In the genomic region with DNA sequence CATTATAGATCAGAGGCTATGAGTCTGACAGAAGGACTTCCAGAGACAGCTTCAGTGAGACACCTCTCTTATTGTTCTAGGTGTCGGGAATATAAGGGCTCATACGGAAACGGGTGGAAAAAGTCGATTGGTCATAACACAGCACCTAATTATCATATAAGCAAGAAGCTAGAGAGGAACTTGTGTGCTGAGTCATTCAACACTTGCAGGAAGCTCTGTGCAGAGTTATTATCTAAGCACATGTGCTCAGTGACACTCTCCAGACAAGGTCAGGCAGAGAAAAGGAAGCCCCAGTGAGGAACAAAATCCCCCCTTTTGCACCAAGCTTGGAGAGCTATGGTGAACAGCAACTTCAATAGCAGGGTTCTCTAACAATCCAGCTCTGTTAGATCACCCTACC, we compare ENCODE assay signal across 24 mouse cellular contexts.
DNase-seq lines count a peak whose midpoint lies in the region; ATAC-seq and TF ChIP-seq lines count a peak whose summit lies in the region.
"Had no signal": no experiment of that assay in that cellular context is flagged by ENCODE, and none has a peak within 500 bp of the region (broad histone marks: within the 10 kb centered on the region; RNA-seq: fewer than 3 reads in every experiment).

No protein-coding gene starts in this region.

- no peaks in the 10 kb centered on the region for H3K27me3 ChIP-seq in heart, embryonic 12.5 days (replicated peaks)
- H3K27me3 ChIP-seq in heart, postnatal 0 days (ENCODE audit: control insufficient read depth, insufficient read depth, low read length), result no peaks in the 10 kb centered on the region
- H3K27me3 ChIP-seq in midbrain, embryonic 11.5 days (ENCODE audit: control insufficient read depth, insufficient read depth, low read length), result no peaks in the 10 kb centered on the region
- no peaks in the 10 kb centered on the region for H3K27me3 ChIP-seq in midbrain, embryonic 15.5 days (replicated peaks)
- H3K27me3 ChIP-seq: forebrain, embryonic 13.5 days; heart, embryonic 13.5 days; hindbrain, embryonic 12.5 days; hindbrain, embryonic 15.5 days had no signal

- H3K27ac ChIP-seq in heart, embryonic 12.5 days (ENCODE audit: poor library complexity, severe bottlenecking), result no peak overlapping the region
- no peak overlapping the region for H3K27ac ChIP-seq in heart, postnatal 0 days (ENCODE audit: low read depth)
- no peak overlapping the region for H3K27ac ChIP-seq in midbrain, embryonic 11.5 days (ENCODE audit: low read depth, low read length)
- no peak overlapping the region for H3K27ac ChIP-seq in midbrain, embryonic 15.5 days
- H3K27ac ChIP-seq: forebrain, embryonic 10.5 days; forebrain, embryonic 13.5 days; gastrocnemius, adult 2 months; heart, embryonic 13.5 days; hindbrain, embryonic 12.5 days; hindbrain, embryonic 15.5 days had no signal

- H3K4me2 ChIP-seq in heart, embryonic 12.5 days, result no peak overlapping the region
- H3K4me2 ChIP-seq in heart, postnatal 0 days (ENCODE audit: low read depth, low read length), result no peak overlapping the region
- no peak overlapping the region for H3K4me2 ChIP-seq in midbrain, embryonic 11.5 days
- no peak overlapping the region for H3K4me2 ChIP-seq in midbrain, embryonic 15.5 days
- H3K4me2 ChIP-seq: forebrain, embryonic 13.5 days; heart, embryonic 13.5 days; hindbrain, embryonic 12.5 days; hindbrain, embryonic 15.5 days had no signal

- intact Hi-C loops in heart, postnatal 14 days (cut with DNase I), result no loop called here

- no peaks in the 10 kb centered on the region for H3K4me1 ChIP-seq in heart, embryonic 12.5 days (replicated peaks)
- no peaks in the 10 kb centered on the region for H3K4me1 ChIP-seq in heart, postnatal 0 days (ENCODE audit: control insufficient read depth, insufficient read depth)
- no peaks in the 10 kb centered on the region for H3K4me1 ChIP-seq in midbrain, embryonic 11.5 days (ENCODE audit: control insufficient read depth, insufficient read depth, low read length)
- no peaks in the 10 kb centered on the region for H3K4me1 ChIP-seq in midbrain, embryonic 15.5 days
- H3K4me1 ChIP-seq: forebrain, embryonic 10.5 days; forebrain, embryonic 13.5 days; hindbrain, embryonic 12.5 days; hindbrain, embryonic 15.5 days had no signal

- H3K4me3 ChIP-seq in heart, embryonic 12.5 days, result no peak overlapping the region
- H3K4me3 ChIP-seq in heart, postnatal 0 days (ENCODE audit: low read depth, low read length), result no peak overlapping the region
- H3K4me3 ChIP-seq in midbrain, embryonic 11.5 days (ENCODE audit: low read depth, low read length), result no peak overlapping the region
- H3K4me3 ChIP-seq in midbrain, embryonic 15.5 days, result no peak overlapping the region
- H3K4me3 ChIP-seq: forebrain, embryonic 10.5 days; forebrain, embryonic 13.5 days; gastrocnemius, adult 2 months; heart, embryonic 13.5 days; hindbrain, embryonic 12.5 days; hindbrain, embryonic 15.5 days had no signal

- no peak overlapping the region for H3K9ac ChIP-seq in heart, embryonic 12.5 days
- no peak overlapping the region for H3K9ac ChIP-seq in heart, postnatal 0 days (replicated peaks; ENCODE audit: low read depth, low read length)
- no peak overlapping the region for H3K9ac ChIP-seq in midbrain, embryonic 11.5 days (ENCODE audit: low read length)
- no peak overlapping the region for H3K9ac ChIP-seq in midbrain, embryonic 15.5 days
- H3K9ac ChIP-seq: forebrain, embryonic 13.5 days; heart, embryonic 13.5 days; hindbrain, embryonic 12.5 days; hindbrain, embryonic 15.5 days had no signal

- ATAC-seq in heart, embryonic 12.5 days (ENCODE audit: insufficient number of reproducible peaks, low FRiP score), result peak; percentile 75; the same call in 1 of the 2 replicates
- peak; percentile 27; the same call in 1 of the 2 replicates for ATAC-seq in heart, postnatal 0 days (ENCODE audit: insufficient read depth, low read depth)
- no peak for ATAC-seq in midbrain, embryonic 11.5 days (ENCODE audit: low FRiP score)
- no peak for ATAC-seq in midbrain, embryonic 15.5 days (replicated peaks)
- ATAC-seq in frontal cortex, adult (ENCODE audit: low TSS enrichment), result no peak
- ATAC-seq: CD4-positive, CD25-positive, alpha-beta regulatory T cell, adult 4 months; forebrain, embryonic 13.5 days; forebrain, embryonic 16.5 days; intestine, postnatal 0 days; Patski had no signal

- H3K36me3 ChIP-seq in heart, embryonic 12.5 days, result no peaks in the 10 kb centered on the region
- no peaks in the 10 kb centered on the region for H3K36me3 ChIP-seq in heart, postnatal 0 days (replicated peaks; ENCODE audit: control insufficient read depth, insufficient read depth, low read length)
- H3K36me3 ChIP-seq in midbrain, embryonic 11.5 days (ENCODE audit: control insufficient read depth, insufficient read depth, low read length), result no peaks in the 10 kb centered on the region
- H3K36me3 ChIP-seq in midbrain, embryonic 15.5 days (replicated peaks), result no peaks in the 10 kb centered on the region
- H3K36me3 ChIP-seq: forebrain, embryonic 10.5 days; heart, embryonic 13.5 days; hindbrain, embryonic 12.5 days; hindbrain, embryonic 15.5 days had no signal

- DNase-seq in heart, postnatal 14 days, result no peak
- peak; percentile 18 for DNase-seq in heart, postnatal 0 days (ENCODE audit: low spot score)
- no peak for DNase-seq in heart, adult 9 months (ENCODE audit: low spot score in 2 of 2)
- peak; percentile 71 for DNase-seq in midbrain, embryonic 11.5 days (ENCODE audit: low spot score, missing footprints)
- DNase-seq: adrenal gland, postnatal 14 days; cerebellum, adult 11 months; cerebellum, adult 2 months; cerebellum, adult 9-11 months; cerebellum, postnatal 25 days; gastrocnemius, adult 2 months; gastrocnemius, postnatal 25 days; kidney, adult 2 months had no signal

- no peaks in the 10 kb centered on the region for H3K9me3 ChIP-seq in heart, embryonic 12.5 days (replicated peaks)
- H3K9me3 ChIP-seq in heart, postnatal 0 days (replicated peaks; ENCODE audit: control insufficient read depth, low read length), result no peaks in the 10 kb centered on the region
- no peaks in the 10 kb centered on the region for H3K9me3 ChIP-seq in midbrain, embryonic 11.5 days (ENCODE audit: control insufficient read depth, low read length)
- H3K9me3 ChIP-seq in midbrain, embryonic 15.5 days, result no peaks in the 10 kb centered on the region
- H3K9me3 ChIP-seq: forebrain, embryonic 10.5 days; forebrain, embryonic 13.5 days; heart, embryonic 13.5 days; hindbrain, embryonic 12.5 days; hindbrain, embryonic 15.5 days had no signal

- TF ChIP-seq CTCF in heart, postnatal 0 days (IDR thresholded peaks at IDR 0.05; ENCODE audit: low read depth), result no peak

- no peak for TF ChIP-seq EP300 in heart, postnatal 0 days (IDR thresholded peaks at IDR 0.05; ENCODE audit: low read depth)

- 55% methylated on average over 4 of the region's 4 CpGs for WGBS in heart, embryonic 12.5 days
- 55% methylated on average over 4 of the region's 4 CpGs for WGBS in heart, postnatal 0 days
- WGBS in midbrain, embryonic 11.5 days, result 81% methylated on average over 4 of the region's 4 CpGs
- WGBS in midbrain, embryonic 15.5 days, result 87% methylated on average over 4 of the region's 4 CpGs

Comparison
In these comparisons a context has a peak if more than half of its experiments do, and no peak if none do; other contexts are left out.
1. DNase-seq: peak in heart, postnatal 0 days (single experiment) and midbrain, embryonic 11.5 days (single experiment); none in heart, postnatal 14 days (0 of 2) and heart, adult 9 months (0 of 2).
2. ATAC-seq: peak in heart, embryonic 12.5 days (single experiment) and heart, postnatal 0 days (single experiment); none in midbrain, embryonic 11.5 days (single experiment), midbrain, embryonic 15.5 days (single experiment) and frontal cortex, adult (single experiment).